Mouse (Mus musculus) erythroblast, embryonic 14.5 days (primary cell): ENCODE data around the gene Apoa5.

ENCODE experiments used
- GATA1 ChIP-seq: IDR thresholded peaks from 2 replicates; pipeline ENCODE4 v1.6.1; 2012; ENCODE audit warnings: low read length, inconsistent platforms, mixed read lengths
- TAL1 ChIP-seq: IDR thresholded peaks from 3 replicates; pipeline ENCODE4 v1.6.1; 2012; ENCODE audit warnings: low read length, inconsistent platforms, mixed read lengths

DNA sequence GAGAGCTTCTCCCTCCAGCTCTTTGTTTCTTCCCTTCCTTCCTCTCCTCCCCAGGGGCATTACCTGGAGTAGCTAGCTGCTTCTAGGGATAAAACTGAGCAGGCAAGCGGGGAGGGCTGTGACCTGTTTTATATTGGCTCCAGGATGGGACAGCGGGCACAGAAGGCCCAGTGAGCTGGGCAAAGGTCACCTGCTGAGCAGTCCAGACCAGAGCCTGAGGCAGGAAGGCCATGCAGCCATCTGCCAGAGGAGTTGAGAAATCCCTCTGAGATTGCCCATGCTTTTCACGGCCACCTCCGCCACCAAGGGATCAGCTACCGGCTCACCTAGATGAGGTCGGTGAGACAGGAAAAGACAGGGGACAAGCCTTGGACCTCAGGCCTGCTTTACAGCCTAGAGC lies 33.2 kb upstream of the Apoa5 start:
- TF ChIP-seq GATA1 (no peak), TAL1 (no peak)
